Mouse (Mus musculus): ENCODE results near the gene Asb1.

The Asb1 gene

GRCm38 (mm10) chr1:91606701-91607100 lies 66.4 kb downstream of the Asb1 start:
- no peak for DNase-seq (ENCODE audit: low read depth, low spot score)

- no peak for DNase-seq (ENCODE audit: low read depth, low spot score)
Observed at GRCm38 (mm10) chr1:91607141-91607540, 66.8 kb downstream of the Asb1 start.
